Mouse (Mus musculus) hindbrain, embryonic 14.5 days (tissue): ENCODE data around the gene Gfy. TPM values are rescaled to one million over a fixed set of nuclear protein-coding genes. Genes with fewer than 3 reads are reported as not detected.

Source experiments
- ATAC-seq: fragments of 200-750 bp; cut with Nextera tagmentation; 2 replicates; pipeline ENCODE4 v1.8.0; 2017; ENCODE audit warnings: moderate number of reproducible peaks, mild to moderate bottlenecking, moderate TSS enrichment, moderate library complexity; ENCODE audit not compliant: low FRiP score
- DNase-seq: peaks from one replicate; pipeline ENCODE4 v3.0.0-alpha.2; 2015; ENCODE audit warnings: low spot score
- H3K27ac ChIP-seq: fragments of 300-500 bp; sonication (generic); 2 replicates; pipeline ENCODE4 v1.5.1; 2014; ENCODE audit warnings: mild to moderate bottlenecking, moderate library complexity
- H3K27me3 ChIP-seq: fragments of 300-500 bp; sonication (generic); 2 replicates; pipeline ENCODE4 v1.6.1; 2014; ENCODE audit warnings: mild to moderate bottlenecking, low read length, mixed read lengths; ENCODE audit not compliant: control insufficient read depth, insufficient read depth
- H3K36me3 ChIP-seq: fragments of 300-500 bp; sonication (generic); replicated peaks from 2 replicates; pipeline ENCODE4 v1.6.1; 2014; ENCODE audit not compliant: control insufficient read depth, insufficient read depth
- H3K4me1 ChIP-seq: fragments of 300-500 bp; sonication (generic); replicated peaks from 2 replicates; pipeline ENCODE4 v1.6.1; 2014; ENCODE audit warnings: antibody characterized with exemption, low read length, mixed read lengths; ENCODE audit not compliant: control insufficient read depth, insufficient read depth
- H3K4me2 ChIP-seq: fragments of 300-500 bp; sonication (generic); replicated peaks from 2 replicates; pipeline ENCODE4 v1.6.1; 2014; ENCODE audit warnings: mild to moderate bottlenecking, moderate library complexity
- H3K4me3 ChIP-seq: fragments of 300-500 bp; sonication (generic); replicated peaks from 2 replicates; pipeline ENCODE4 v1.5.1; 2014; ENCODE audit warnings: mild to moderate bottlenecking, low read length
- H3K9ac ChIP-seq: fragments of 300-500 bp; sonication (generic); 2 replicates; pipeline ENCODE4 v1.6.1; 2014
- H3K9me3 ChIP-seq: fragments of 300-500 bp; sonication (generic); 2 replicates; pipeline ENCODE4 v1.6.1; 2016; ENCODE audit warnings: low read length; ENCODE audit not compliant: control insufficient read depth
- WGBS: fragments of 180-500 bp; shearing (Covaris S2); extraction: QIAGEN DNeasy Blood & Tissue Kit; methylation state at CpG from one replicate; pipeline ENCODE4 v1.1.7; 2014; 5-methylcytosine and 5-hydroxymethylcytosine counted together
- polyA plus RNA-seq: library from polyadenylated mRNA; unstranded; fragments of >200 nt; fragmentation: Nextera tagmentation; extraction: Ambion mirVana; gene quantifications from 2 replicates; pipeline ENCODE4 v1.2.1, GENCODE M21; 2014

Gfy gene
- polyA plus RNA-seq, 1 experiment from 2014 or later: not detected

- DNase-seq (no peak), ATAC-seq (no peak)
- 80% methylated on average over 4 of the region's 4 CpGs for WGBS
- no peaks in the 10 kb centered on the region for H3K36me3 ChIP-seq
- H3K27me3 ChIP-seq: no peaks in the 10 kb centered on the region
- no peak overlapping the region for H3K27ac ChIP-seq
- no peaks in the 10 kb centered on the region for H3K9me3 ChIP-seq
- H3K9ac ChIP-seq: no peak overlapping the region
- H3K4me2 ChIP-seq: no peak overlapping the region
- no peak overlapping the region for H3K4me3 ChIP-seq
- H3K4me1 ChIP-seq: no peaks in the 10 kb centered on the region
Observed at GRCm38 (mm10) chr7:45196176-45196535, 16.8 kb upstream of the Gfy start.

- H3K4me2 ChIP-seq: no peak overlapping the region
- no peak for ATAC-seq
- H3K36me3 ChIP-seq: no peaks in the 10 kb centered on the region
- 0 out of 2 replicates have a peak, but pooled peaks cover 4% of the 10 kb centered on the region for H3K27me3 ChIP-seq
- DNase-seq: no peak
- no peaks in the 10 kb centered on the region for H3K9me3 ChIP-seq
- H3K27ac ChIP-seq: no peak overlapping the region
- H3K4me3 ChIP-seq: no peak overlapping the region
- 60% methylated on average over 13 of the region's 13 CpGs for WGBS
- no peaks in the 10 kb centered on the region for H3K4me1 ChIP-seq
- no peak overlapping the region for H3K9ac ChIP-seq
Observed at GRCm38 (mm10) chr7:45195341-45196175, 16.2 kb upstream of the Gfy start.

GRCm38 (mm10) chr7:45193871-45194785 lies 14.8 kb upstream of the Gfy start:
- H3K9me3 ChIP-seq: no peaks in the 10 kb centered on the region
- 69% methylated on average over 17 of the region's 17 CpGs for WGBS
- no peak overlapping the region for H3K4me2 ChIP-seq
- 0 out of 2 replicates have a peak, but pooled peaks cover 6% of the 10 kb centered on the region for H3K27me3 ChIP-seq
- ATAC-seq (no peak), DNase-seq (no peak)
- no peak overlapping the region for H3K4me3 ChIP-seq
- H3K27ac ChIP-seq: no peak overlapping the region
- H3K4me1 ChIP-seq: no peaks in the 10 kb centered on the region
- no peak overlapping the region for H3K9ac ChIP-seq
- no peaks in the 10 kb centered on the region for H3K36me3 ChIP-seq

GRCm38 (mm10) chr7:45193406-45193805 lies 14.0 kb upstream of the Gfy start:
- DNase-seq (no peak), ATAC-seq (no peak)
- Histone ChIP-seq H3K9ac (no peak overlapping the region), H3K4me2 (no peak overlapping the region), H3K9me3 (no peaks in the 10 kb centered on the region), H3K36me3 (no peaks in the 10 kb centered on the region), H3K4me3 (no peak overlapping the region), H3K4me1 (no peaks in the 10 kb centered on the region), H3K27ac (no peak overlapping the region), H3K27me3 (0 out of 2 replicates have a peak, but pooled peaks cover 6% of the 10 kb centered on the region)
- WGBS: 69% methylated on average over 5 of the region's 5 CpGs

- DNase-seq (no peak), ATAC-seq (no peak)
- Histone ChIP-seq H3K4me3 (no peak overlapping the region), H3K9ac (no peak overlapping the region), H3K27ac (no peak overlapping the region), H3K4me2 (no peak overlapping the region), H3K36me3 (no peaks in the 10 kb centered on the region), H3K27me3 (0 out of 2 replicates have a peak, but pooled peaks cover 6% of the 10 kb centered on the region), H3K9me3 (no peaks in the 10 kb centered on the region), H3K4me1 (no peaks in the 10 kb centered on the region)
- 79% methylated on average over 7 of the region's 7 CpGs for WGBS
Observed at GRCm38 (mm10) chr7:45192585-45193310, 13.4 kb upstream of the Gfy start.

- 28% methylated on average over 8 of the region's 8 CpGs for WGBS
- no peak for DNase-seq
- no peak for ATAC-seq
- no peaks in the 10 kb centered on the region for H3K36me3 ChIP-seq
- no peak overlapping the region for H3K27ac ChIP-seq
- no peak overlapping the region for H3K4me2 ChIP-seq
- H3K27me3 ChIP-seq: 0 out of 2 replicates have a peak, but pooled peaks cover 6% of the 10 kb centered on the region
- H3K4me1 ChIP-seq: no peaks in the 10 kb centered on the region
- H3K4me3 ChIP-seq: no peak overlapping the region
- H3K9ac ChIP-seq: no peak overlapping the region
- no peaks in the 10 kb centered on the region for H3K9me3 ChIP-seq
Observed at GRCm38 (mm10) chr7:45191803-45192363, 12.5 kb upstream of the Gfy start.

- 0 out of 2 replicates have a peak, but pooled peaks cover 6% of the 10 kb centered on the region for H3K27me3 ChIP-seq
- H3K36me3 ChIP-seq: no peaks in the 10 kb centered on the region
- H3K4me2 ChIP-seq: no peak overlapping the region
- no peak overlapping the region for H3K9ac ChIP-seq
- H3K9me3 ChIP-seq: no peaks in the 10 kb centered on the region
- DNase-seq (no peak), ATAC-seq (no peak)
- H3K4me1 ChIP-seq: no peaks in the 10 kb centered on the region
- H3K4me3 ChIP-seq: no peak overlapping the region
- 82% methylated on average over 2 of the region's 2 CpGs for WGBS
- H3K27ac ChIP-seq: no peak overlapping the region
Observed at GRCm38 (mm10) chr7:45191161-45191560, 11.8 kb upstream of the Gfy start.

GRCm38 (mm10) chr7:45190186-45190585 lies 10.8 kb upstream of the Gfy start:
- Histone ChIP-seq H3K27ac (no peak overlapping the region), H3K36me3 (no peaks in the 10 kb centered on the region), H3K4me2 (no peak overlapping the region), H3K9ac (no peak overlapping the region), H3K27me3 (0 out of 2 replicates have a peak, but pooled peaks cover 6% of the 10 kb centered on the region), H3K4me1 (no peaks in the 10 kb centered on the region), H3K4me3 (no peak overlapping the region), H3K9me3 (no peaks in the 10 kb centered on the region)
- no peak for DNase-seq
- WGBS: 91% methylated on average over 6 of the region's 6 CpGs
- no peak for ATAC-seq
